Mouse (Mus musculus) embryonic stem cell, embryonic (primary cell): ENCODE results near the gene Gm10130.
"Not testable (repeated sequence)": the region's sequence is repeated elsewhere in the genome, so short reads cannot be mapped to it uniquely, and the experiment has no call there.

Experiments
- CTCF ChIA-PET, 4 experiments: fragments of 300-600 bp in 2 of 4; fragments of 350-600 bp in 2 of 4; sonication (Branson Sonifier 250); formaldehyde crosslinking; loops; one replicate each; lab custom pipeline; 2022; ENCODE audit warnings: inconsistent platforms in 2 of 4; lab: Charles Lee
- POLR2A ChIA-PET, 4 experiments: fragments of 300-600 bp in 2 of 4; fragments of 350-600 bp in 2 of 4; sonication (Branson Sonifier 250); formaldehyde crosslinking; loops; one replicate each; lab custom pipeline; 2022; ENCODE audit warnings: antibody characterized with exemption in 4 of 4, inconsistent platforms in 1 of 4; lab: Charles Lee

Gm10130 gene

DNA sequence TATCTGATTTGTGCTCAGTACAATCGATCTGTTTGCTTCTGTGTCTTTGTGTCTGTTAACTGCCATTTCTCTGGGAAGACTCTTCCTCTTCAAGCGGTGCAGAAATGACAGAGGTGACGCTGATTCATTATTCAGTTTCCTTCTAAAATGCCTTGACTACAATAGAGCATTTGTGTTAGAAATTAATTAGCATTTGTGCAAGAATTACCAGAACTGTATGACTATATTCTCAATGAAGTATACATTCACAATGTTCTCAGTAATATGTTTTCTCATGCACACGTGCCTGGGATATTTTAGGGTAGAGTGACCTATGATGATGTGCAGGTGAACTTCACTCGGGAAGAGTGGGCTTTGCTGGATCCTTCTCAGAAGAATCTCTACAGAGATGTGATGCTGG lies at the start of gene Gm10130:
Gene Gm10130 (plus strand): TSS at position 301 of the 400 bp plus-strand sequence.
- ChIA-PET CTCF (no interaction called here), POLR2A (no interaction called here)

DNA sequence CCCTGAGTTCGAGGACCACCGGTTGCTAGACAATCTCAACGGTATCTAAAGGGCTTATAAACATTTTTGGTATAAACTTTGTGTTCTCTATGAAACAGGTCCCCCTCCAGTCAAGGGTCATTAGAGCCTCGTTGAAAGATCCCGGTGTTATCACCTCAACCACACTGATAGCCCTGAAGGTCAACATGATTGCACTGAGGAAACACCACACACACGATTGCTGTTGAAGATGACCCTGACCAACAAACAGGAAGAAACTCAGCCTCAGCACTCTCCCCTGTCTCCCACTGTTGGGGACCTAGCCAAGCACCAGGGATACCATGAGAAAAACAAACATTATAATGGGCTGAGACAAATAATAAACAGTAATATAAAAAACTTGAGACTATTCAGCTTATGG lies 29.8 kb upstream of the Gm10130 start:
- POLR2A ChIA-PET, result interaction anchor here in 1 of 4 experiments (1.5 kb wide), 1 partner anchor 17 kb away, joined by 4 read pairs; no protein-coding TSS in a partner anchor
- CTCF ChIA-PET, result no interaction called here

DNA sequence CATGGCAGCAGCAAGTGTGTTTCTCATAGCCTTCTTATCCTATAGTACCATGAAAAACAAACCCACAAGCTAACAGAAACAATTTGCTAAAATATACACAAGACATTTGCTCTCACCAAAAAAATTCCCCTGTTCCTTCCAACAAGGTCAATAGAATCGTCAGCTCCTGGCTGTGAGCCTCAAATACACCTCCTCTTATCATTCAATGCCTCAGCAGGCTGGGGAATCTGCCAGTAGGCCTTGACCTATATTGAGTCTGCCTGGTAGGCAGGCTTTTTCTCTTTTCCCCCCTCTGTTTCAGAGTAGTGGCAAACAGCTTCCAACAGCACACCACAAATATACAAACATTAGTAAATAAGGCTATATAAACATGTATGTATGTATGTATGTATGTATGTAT lies 24.4 kb upstream of the Gm10130 start:
- ChIA-PET POLR2A (interaction anchor here in 2 of 4 experiments (0.7 kb wide), 2 partner anchors 12 to 485 kb away, joined by 3 to 5 read pairs; no protein-coding TSS in a partner anchor), CTCF (no interaction called here)

DNA sequence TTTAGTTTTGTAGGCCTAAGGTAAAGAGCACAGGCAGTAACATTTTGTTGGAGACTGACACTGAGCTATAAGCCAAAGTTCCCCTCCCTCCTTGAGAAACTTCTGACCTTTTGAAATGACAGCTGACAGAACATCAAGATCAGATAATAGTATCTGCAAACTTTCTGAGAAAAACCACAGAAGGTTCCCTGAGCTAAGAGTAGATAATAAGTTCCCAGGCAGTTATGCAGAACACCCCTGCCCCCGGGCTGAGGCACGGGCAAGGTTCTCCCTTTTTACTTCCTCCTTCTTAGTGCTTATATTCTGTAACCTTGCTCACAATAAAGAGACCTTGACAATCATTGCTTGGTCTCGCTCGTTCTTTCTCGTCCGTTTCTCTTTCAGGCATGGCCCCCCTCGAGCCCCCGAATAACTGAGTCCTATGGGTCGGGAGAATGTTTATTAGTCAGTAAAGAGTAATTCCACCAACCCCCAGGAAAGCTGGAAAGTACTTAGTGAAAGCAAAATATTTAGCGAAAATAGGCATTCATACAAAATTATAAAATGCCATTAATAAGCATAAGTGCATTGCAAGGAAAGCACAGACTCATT lies 16.2 kb upstream of the Gm10130 start:
- ChIA-PET POLR2A (interaction anchor here in 1 of 4 experiments (1.2 kb wide), 1 partner anchor 55 kb away, joined by 3 read pairs; the partner anchor contains the start of gene 3300002I08Rik), CTCF (no interaction called here)

DNA sequence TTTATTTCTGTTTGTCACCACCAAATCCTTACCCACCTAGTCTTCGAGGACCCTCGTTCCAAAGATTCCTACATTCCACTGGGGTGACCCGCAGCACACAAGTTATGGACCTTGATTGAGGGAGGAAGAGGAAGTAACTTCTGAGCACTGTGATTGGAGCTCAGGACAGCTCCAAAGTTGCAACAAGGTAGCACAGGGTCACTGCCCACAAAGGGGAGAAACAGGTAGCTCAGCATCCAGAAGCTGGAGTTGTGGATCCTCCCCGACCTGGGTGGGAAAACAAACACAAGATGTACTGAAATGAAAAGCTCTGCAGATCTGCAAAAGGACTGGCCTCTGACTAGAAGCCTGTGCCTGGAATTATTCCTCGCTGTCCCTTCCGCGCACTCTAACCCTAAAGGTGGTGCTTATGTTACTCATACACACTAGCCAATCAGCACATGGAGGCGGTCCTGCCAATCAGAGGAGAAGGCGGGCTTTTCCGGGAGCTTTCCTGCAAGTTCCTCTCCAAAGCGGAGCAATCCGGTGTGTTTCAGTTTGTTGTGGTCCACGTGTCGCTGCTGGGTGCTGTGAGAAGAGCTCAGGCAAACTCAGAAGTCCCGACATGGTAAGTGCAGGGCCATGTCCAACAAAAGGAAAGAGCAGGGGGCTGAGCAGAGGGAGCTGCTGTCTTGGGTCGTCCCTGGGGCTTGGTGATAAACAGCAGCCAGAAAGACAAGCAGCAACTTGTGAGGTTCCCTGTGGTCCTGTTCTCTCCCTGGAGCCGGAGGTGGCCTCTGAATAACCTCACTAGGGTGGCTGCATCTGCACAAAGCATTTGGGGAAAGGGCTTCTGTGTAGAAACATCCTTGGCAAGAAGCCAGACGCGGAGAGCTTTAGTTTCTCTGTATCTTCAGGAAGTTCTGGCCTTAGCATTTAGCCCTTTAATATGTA lies 12.3 kb upstream of the Gm10130 start:
- CTCF ChIA-PET, result interaction anchor here in 3 of 4 experiments (0.6 to 1.4 kb wide), 7 partner anchors 15 to 438 kb away, joined by 3 to 6 read pairs (median 4); partner anchors contain the start of genes Gm14124 (in 2 of the 3), 3300002I08Rik (in 1 of the 3), Entpd6 (in 1 of the 3) and Gm14139 (in 1 of the 3)
- POLR2A ChIA-PET, result interaction anchor here (0.6 to 1.9 kb wide), 33 partner anchors 8 to 1673 kb away, joined by 3 to 46 read pairs (median 4); partner anchors contain the start of genes 3300002I08Rik (in 4 of the 4), Gm14124 (in 2 of the 4), Zfp442 (in 2 of the 4) and Abhd12 (in 1 of the 4)

DNA sequence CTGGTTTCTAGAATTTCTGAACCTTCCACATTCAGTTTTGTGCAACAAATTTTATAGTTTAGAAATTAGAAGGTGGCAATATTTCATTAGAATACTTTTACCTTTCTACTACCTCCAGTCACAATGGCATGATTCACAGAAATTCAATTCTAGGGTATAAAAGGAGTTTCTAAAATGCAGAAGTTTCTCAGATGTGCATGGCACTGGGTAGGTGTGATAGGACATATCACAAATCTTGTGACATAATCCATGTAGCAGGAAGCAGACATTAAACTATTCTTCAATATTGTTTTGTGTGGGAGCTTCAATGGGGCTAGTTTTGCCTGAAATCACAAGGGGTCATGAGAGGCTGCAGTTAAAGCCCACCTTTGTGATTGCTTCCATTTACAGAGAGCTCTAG lies 7.4 kb upstream of the Gm10130 start:
- ChIA-PET POLR2A (interaction anchor here in 1 of 4 experiments (0.6 kb wide), 1 partner anchor 1311 kb away, joined by 6 read pairs; no protein-coding TSS in a partner anchor), CTCF (no interaction called here)

DNA sequence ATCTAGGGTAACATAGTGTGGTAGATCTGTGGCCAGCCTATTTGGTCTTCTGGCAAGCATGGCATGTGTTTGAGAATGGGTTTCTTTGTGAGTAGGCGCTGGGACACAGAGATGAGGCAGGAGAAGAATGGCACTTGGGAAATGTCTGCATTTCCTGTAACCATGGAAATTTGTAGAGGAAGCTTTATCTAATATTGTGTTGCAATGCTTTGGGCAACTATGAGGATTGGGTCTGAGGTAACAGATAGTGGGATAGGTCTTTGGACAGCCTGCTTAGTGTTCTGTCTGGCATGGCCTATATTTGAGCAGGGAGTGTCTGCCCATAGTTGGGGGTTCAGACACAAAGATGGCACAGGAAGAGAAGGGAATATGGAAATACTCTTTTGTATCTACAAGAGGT lies 4.5 kb upstream of the Gm10130 start:
- ChIA-PET CTCF (no interaction called here), POLR2A (interaction anchor here in 2 of 4 experiments (0.8 to 1.7 kb wide), 4 partner anchors 8 to 44 kb away, joined by 3 to 5 read pairs (median 4); partner anchors contain the start of gene 3300002I08Rik (in 1 of the 2))

DNA sequence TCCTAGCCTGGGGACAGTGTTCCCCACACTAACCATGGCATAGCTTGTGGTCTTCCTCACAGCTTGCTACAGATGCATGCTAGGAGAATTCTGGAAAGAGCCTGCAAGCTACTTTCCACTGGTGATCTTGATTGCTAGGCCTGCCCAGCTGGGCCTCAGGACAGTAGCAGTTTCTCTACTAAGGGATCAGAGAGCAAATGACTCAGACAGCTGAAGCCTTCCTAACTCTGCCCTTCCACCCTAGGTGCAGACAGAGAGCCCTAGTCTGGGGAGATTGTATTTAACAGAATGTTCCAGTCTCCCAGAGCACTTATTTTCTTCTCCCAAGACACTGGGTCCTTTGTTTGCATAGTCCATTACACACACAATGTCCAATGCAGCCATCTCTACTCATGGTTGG lies 33.6 kb downstream of the Gm10130 start:
- CTCF ChIA-PET, POLR2A ChIA-PET: not testable (repeated sequence)

DNA sequence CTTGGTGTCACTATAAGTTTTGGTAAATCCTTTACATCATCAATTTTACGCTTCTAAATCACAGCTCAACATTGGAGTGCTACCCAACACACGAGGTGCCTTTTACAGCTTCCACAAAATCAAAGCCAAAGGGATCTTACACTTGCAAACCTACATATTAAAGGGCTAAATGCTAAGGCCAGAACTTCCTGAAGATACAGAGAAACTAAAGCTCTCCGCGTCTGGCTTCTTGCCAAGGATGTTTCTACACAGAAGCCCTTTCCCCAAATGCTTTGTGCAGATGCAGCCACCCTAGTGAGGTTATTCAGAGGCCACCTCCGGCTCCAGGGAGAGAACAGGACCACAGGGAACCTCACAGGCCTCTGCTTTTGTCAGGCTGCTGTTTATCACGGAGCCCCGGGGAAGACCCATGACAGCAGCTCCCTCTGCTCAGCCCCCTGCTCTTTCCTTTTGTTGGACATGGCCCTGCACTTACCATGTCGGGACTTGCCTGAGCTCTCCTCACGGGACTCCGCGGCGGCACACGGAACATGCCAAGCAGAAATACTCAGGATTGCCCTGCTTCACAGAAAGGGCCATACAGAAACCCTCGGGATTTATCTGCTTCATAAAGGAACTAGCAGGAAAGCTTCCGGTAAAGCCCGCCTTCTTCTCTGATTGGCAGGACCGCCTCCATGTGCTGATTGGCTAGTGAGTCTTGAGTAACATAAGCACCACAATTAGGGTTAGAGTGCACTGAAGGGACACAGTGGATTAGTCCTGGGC lies 38.8 kb downstream of the Gm10130 start, which contains the start of gene 3300002I08Rik:
Gene 3300002I08Rik (minus strand): TSS at position 653 of the 765 bp plus-strand sequence.
- ChIA-PET CTCF (interaction anchor here in 2 of 4 experiments (0.6 to 1.5 kb wide), 2 partner anchors 51 to 1591 kb away, joined by 6 to 8 read pairs; partner anchors contain the start of gene Cst11 (in 1 of the 2)), POLR2A (interaction anchor here (0.6 to 1.7 kb wide), 14 partner anchors 9 to 317 kb away, joined by 3 to 46 read pairs (median 4); partner anchors contain the start of genes Apmap (in 1 of the 4), Zfp345 (in 1 of the 4) and Zfp442 (in 1 of the 4))

DNA sequence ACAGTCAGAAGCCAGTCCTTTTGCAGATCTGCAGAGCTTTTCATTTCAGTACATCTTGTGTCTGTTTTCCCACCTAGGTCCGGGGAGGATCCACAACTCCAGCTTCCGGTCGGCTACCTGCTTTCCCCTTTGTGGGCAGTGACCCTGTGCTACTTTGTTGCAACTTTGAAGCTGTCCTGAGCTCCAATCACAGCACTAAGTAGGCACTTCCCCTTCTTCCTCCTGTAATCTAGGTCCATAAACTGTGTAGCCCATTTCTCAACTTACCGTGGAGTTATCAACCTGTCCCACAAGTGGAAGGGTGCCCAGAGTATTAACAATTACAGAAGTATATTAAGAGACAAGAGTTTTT lies 39.4 kb downstream of the Gm10130 start:
- ChIA-PET CTCF (interaction anchor here in 2 of 4 experiments (0.6 to 1.5 kb wide), 2 partner anchors 52 to 1592 kb away, joined by 6 to 8 read pairs; partner anchors contain the start of gene Cst11 (in 1 of the 2)), POLR2A (interaction anchor here (0.7 to 1.7 kb wide), 11 partner anchors 8 to 298 kb away, joined by 3 to 46 read pairs (median 4); partner anchors contain the start of genes Zfp345 (in 1 of the 4) and Zfp442 (in 1 of the 4))

DNA sequence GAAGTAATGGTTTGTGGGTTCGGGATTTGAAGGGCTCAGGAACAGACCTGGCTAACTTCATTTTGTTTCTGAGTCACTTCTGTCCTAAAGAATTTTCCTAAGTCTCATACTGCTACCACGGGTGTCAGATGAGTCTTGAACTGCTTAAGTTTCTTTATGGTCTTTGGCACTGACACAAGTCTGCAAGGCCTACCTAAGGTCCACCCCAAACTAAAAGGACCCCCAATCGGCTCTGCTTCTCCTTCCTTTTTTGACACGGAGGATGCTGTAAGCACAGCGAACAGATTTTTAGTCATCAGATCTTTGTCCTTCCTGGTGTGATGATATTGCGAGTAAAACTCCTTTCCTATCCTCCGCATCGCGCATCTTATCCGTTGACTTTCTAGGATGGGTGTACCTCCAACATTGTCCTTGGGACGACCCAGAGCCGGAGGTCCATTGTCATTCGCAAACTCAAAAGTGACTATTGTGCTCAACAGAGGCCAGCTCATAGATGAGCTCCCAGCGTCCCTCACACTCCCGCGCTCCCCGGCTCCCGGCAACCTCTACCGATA lies 62.1 kb downstream of the Gm10130 start:
- POLR2A ChIA-PET, CTCF ChIA-PET: not testable (repeated sequence)

DNA sequence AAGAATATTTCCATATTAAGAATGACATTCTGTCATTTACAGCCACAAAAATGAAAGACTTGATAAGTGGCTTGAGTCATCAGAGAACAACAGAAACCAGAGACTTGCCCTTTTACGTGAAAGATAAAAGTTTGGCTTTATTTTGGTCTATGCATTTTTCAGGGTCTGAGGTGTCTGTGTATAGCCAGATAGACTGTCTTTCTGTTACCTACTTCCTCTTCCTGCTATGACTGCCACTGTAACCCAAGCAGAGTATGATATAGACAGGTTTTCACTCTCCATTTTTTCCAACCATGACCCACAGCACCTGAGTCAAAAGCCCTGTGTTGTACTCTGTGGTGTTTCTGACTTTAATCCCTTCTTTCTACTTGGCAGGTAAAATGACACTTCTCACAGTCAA lies 66.7 kb downstream of the Gm10130 start:
- CTCF ChIA-PET, result no interaction called here
- POLR2A ChIA-PET, result no interaction called here

DNA sequence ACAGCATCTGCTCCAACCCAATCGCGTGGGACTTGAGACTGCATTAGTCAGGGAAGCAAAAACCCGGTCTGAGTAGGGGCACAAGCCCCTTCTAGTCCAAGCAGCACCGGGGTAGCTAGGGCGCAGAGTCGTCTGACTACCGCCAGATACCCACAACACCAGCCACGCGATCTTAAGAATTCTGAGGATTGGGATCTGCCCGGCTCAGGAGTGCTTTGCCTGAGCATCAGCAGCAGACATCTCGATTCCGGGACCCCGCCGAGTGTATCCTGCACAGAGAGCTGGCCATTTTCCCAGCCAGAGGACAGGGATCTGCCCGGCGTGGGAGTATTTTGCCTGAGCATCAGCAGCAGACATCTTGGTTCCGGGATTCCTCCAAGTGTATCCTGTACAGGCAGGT lies 88.6 kb downstream of the Gm10130 start:
- ChIA-PET POLR2A (interaction anchor here in 2 of 4 experiments (0.9 to 1.2 kb wide), 3 partner anchors 9 to 101 kb away, joined by 3 to 7 read pairs (median 3); no protein-coding TSS in a partner anchor), CTCF (interaction anchor here in 1 of 4 experiments (0.6 kb wide), 1 partner anchor 10 kb away, joined by 6 read pairs; no protein-coding TSS in a partner anchor)
